Mouse (Mus musculus) WW6 (cell line): Measurements from ENCODE around the gene Mc3r.

Experiments
- DNase-seq: peaks from one replicate; pipeline ENCODE4 v3.0.0-alpha.2; 2013; ENCODE audit warnings: low read depth, low spot score

The Mc3r gene

DNA sequence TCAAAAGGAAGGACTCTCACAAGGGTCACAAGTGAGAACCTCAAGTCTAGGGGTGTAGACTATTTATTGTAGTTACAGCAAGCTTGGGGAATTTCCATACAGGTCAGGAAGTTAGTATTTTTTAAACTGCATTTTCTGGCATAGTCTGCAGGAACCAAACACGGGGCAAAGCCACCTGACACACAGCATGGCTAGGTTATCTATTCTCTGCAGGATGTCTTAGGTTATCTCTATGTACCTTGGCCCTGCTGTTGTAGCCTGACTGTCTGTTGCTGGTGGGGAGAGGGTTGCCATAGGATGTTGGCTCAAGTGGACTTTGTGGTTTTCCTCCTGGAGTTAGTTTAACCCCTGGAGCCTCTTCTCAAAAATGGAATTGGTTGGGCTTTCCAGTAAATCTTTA, 49.8 kb downstream of the Mc3r start:
- no peak for DNase-seq

DNA sequence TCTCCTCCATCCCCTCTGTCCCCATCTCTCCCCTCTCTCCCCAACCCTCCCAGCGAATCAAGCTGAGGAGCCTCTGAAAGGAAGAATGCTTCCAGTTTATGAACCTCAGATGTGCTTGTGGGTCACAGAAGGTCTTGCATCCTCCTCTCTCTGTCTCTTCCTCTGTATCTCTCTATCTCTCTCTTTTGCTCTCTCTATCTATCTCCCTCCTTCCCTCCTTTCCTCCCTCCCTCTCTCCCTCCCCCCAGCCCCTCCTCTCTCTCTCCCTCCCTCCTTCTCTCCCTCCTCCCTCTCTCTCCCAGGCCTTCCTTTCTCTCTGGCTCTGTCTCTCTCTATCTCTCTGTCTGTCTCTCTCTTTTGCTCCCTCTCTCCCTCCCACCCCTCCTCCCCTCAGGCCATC, 50.2 kb downstream of the Mc3r start:
- no peak for DNase-seq

DNA sequence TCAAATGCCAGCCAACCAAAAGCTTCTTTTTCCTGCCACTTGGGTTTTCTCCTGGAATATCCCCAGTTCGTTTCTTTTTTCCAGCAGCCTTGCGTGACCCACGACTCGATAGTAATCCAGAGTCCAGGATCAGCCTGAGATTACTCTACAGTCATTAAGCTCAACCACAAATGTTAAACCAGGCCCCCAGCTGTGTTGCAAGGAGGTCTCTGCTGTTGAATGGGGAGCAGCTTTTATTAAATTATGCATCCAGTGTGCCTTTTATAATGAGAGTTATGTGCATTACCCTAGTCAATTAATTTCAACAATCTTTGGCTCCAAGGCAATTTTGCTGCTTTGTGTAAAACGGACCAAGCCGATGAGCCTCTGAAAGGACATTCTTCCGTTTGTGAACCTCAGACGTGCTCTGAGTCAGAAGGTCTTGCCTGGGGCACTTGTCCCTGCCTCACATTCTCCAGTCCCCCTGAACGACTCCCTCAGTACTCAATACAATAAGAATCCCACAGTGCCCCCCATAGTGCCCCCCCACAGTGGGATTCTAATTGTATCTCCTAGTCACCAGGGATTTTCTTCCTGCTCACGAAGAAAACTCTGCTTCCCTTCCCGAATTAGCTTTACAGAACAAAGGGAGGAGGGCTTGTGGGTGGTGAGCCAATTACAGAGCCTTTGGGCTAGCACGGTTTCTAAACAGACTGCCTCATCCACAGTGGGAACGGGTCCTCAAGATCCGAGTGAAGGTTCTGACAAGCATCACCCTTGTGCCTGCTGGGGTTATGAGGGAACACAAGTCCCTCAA, 51.0 kb downstream of the Mc3r start:
- no peak for DNase-seq
